Mouse (Mus musculus) layer of hippocampus, postnatal 25 days (tissue): ENCODE results near the gene Stk11. TPM values are rescaled to one million over a fixed set of nuclear protein-coding genes. Genes with fewer than 3 reads are reported as not detected.

Experiments used
- DNase-seq, 2 experiments: peaks; one replicate each; pipeline ENCODE4 v3.0.0; 2022; ENCODE audit warnings: mixed read lengths in 2 of 2, low spot score in 1 of 2; ENCODE audit errors: extremely low spot score in 1 of 2
- total RNA-seq, 2 experiments: library from RNA; stranded (reverse); gene quantifications; 2 replicates each; pipeline ENCODE4 v1.2.3; 2021

Gene Stk11
- total RNA-seq, result 10 to 100 TPM; 89.1 to 94.3 TPM

- DNase-seq, result peak; percentile 93 to 98
Measured at GRCm38 (mm10) chr10:80115290-80115943, at the start of gene Stk11. Stk11 (plus strand) TSS chr10:80115803.

GRCm38 (mm10) chr10:80069251-80069650, 46.4 kb upstream of the Stk11 start:
- no peak for DNase-seq

- DNase-seq, result no peak
Measured at GRCm38 (mm10) chr10:80069948-80070450, 45.6 kb upstream of the Stk11 start.

GRCm38 (mm10) chr10:80070837-80071515, 44.6 kb upstream of the Stk11 start:
- peak in 1 of 2 experiments; percentile 56 for DNase-seq

DNA sequence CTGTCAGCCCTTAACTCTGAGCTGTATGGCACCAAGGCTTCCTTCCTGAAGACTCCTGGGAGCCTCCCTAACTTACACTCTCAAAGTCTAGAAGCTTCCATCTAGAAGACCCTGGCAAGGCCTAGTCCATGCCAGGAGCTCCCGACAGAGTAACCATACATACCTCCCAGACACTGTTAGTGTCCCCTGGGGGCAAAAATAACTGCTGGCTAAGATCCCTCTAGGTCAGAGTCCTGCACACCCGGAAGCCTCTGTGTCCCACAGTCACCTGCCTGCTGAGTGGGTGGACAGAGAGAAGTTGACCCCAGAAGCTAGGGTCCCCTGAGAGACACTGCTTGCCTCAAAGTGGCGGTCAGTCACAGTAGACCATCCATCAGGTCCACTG, 44.1 kb upstream of the Stk11 start:
- DNase-seq, result no peak

- DNase-seq, result no peak
Measured at GRCm38 (mm10) chr10:80072623-80073489, 42.7 kb upstream of the Stk11 start.

DNA sequence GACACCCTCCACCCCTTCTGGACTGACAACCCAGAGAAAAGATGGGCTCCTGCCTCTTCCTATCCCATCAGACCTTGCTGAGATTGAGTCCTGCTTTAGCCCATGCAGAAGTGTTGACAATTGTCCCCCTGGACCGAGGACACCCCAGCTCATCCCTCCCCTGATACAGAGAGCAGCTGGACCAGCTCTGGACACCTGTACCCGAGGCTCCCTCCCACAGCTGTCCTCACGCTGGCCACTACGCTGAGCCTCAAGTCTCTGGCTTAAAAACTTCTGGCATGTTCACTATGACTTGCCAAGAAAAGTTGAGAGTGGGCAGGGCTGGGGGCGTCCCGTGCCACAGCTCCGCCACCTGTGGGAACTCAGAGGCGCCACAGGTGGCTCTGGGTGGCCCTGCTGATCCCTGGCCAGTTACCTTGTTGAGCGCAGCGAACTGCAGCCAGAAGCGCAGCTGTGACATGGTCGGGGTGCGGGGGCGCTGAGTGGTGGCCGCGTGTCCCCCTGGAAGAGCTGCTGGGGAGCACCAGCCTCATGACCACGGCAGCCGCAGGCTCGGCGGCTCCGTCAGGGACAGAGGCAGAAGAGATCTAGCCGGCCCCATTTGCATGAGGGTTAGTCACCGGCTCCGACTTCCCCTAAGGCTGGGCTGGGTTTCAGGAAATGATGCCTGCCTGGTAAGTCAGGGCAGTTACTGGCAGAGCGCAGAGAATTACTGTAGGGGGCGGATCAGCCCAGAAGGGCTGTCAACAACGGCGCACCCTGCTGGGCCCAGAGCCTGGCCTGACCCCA, 40.6 kb upstream of the Stk11 start:
- DNase-seq, result peak in 1 of 2 experiments; percentile 27

DNA sequence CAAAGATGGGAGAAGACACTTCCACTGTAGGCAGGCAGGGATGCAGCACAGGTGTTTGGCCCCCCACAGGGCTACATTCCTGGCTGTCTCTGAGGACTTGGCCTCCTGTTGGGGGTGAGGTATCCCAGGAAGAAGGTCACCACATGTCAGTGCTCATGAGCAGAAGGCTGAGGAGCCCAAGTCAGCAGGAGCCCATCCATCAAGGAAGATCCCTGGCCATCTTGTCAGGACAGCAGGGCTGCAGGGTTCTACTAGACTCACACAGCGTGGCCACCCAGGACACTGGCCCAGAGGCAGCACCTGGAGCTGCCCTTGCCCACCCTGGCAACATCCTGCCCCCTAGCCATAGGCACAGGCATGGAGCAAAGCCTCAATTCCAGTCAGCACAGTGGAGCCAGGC, 39.7 kb upstream of the Stk11 start:
- DNase-seq, result no peak

- no peak for DNase-seq
Measured at GRCm38 (mm10) chr10:80076386-80076785, 39.2 kb upstream of the Stk11 start.

DNA sequence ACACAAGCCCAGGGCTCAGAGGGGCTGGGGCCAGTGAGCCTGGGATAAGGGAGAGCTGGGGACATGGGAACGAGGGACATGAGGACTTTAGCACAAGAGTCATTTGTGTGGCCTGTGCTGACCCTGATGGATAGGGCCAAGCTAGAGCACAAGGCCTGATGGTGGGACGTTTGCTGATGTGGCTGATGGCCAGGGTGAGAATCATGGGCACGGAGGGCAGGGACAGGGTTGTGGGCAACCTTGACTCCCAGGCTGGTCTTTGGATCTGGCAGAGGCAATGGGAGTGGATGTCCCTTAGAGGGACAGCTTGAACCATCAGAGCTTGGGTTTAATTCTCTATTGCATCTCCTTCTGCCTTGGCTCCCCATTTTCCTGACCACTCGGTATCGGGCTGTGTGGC, 38.3 kb upstream of the Stk11 start:
- DNase-seq, result no peak

- no peak for DNase-seq
Measured at GRCm38 (mm10) chr10:80078366-80078765, 37.2 kb upstream of the Stk11 start.

- no peak for DNase-seq
Measured at GRCm38 (mm10) chr10:80080396-80081070, 35.1 kb upstream of the Stk11 start.

GRCm38 (mm10) chr10:80081075-80081474, 34.5 kb upstream of the Stk11 start:
- DNase-seq, result no peak

GRCm38 (mm10) chr10:80084817-80085487, 30.7 kb upstream of the Stk11 start:
- no peak for DNase-seq

DNA sequence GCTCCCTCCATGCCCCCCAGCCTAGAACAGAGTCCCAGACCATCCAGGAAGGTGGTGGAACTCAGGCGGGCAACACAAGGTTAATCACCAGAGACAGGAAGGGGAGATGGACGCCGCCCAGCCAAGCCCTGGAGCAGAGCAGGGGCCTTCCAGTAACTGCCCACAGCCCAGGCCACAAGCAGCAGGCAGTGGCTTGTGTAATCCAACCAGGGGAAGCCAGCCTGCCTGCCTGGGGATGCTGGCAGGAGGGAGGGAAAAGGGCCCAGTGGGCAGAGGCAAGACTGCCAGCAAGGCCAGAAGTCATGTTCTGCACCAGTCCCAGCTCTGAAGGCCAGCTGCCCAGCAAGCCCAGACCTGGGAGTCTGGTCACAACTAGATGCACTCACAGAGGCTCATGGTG, 28.8 kb upstream of the Stk11 start:
- DNase-seq, result no peak

GRCm38 (mm10) chr10:80087483-80087882, 28.1 kb upstream of the Stk11 start:
- DNase-seq, result no peak

- no peak for DNase-seq
Measured at GRCm38 (mm10) chr10:80089146-80089545, 26.5 kb upstream of the Stk11 start.

DNA sequence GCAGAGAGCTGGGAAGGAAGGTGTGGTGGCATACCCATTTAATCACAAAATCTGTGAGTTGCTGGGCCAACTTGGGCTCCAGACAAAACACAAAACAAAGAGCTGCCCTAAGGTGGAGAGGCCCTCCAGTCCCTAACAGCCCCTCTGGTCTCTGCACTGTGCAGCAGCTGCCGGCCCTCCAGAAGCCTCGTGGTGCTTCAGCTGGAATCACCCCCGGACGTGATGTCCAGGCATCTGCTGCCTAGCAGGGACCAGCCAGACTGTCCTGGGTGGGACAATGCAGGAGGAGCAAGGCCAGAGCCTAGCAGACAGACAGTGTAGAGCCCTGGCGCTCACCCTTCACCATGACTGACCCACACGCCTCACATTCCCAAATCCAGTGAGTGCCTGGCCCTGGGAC, 24.1 kb upstream of the Stk11 start:
- no peak for DNase-seq

DNA sequence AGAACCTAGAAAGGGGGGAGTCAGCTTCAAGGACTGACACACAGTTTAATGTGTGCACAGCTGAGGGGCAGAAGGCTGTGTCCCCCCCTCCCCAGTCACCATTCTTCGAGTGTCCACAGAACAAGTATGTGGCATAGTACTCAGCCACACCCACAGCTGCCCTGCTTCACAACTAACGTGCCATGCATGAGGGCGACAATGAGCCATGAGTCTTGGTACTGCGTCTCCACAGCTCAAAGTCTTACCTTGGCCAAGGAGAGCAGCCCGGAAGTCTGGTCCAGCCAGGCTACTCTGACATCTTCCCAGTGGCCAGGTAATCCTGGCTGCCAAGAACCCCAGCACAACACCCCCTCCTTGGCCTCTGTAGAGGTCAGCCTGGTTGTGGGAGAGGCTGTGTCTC, 22.9 kb upstream of the Stk11 start:
- no peak for DNase-seq
